Mouse (Mus musculus): Measurements from ENCODE around the gene Abhd12b.

Gene Abhd12b

GRCm38 (mm10) chr12:70111117-70111366, 42.9 kb upstream of the Abhd12b start:
- Histone ChIP-seq H3K27me3 (ENCODE audit: insufficient read depth, low read length) (peaks cover 84% of the 10 kb centered on the region), H3K9me3 (ENCODE audit: low read length) (no peaks in the 10 kb centered on the region), H3K4me3 (replicated peaks; ENCODE audit: low read length) (peak overlapping the region; percentile 90), H3K4me1 (replicated peaks; ENCODE audit: low read depth, low read length) (peaks cover 33% of the 10 kb centered on the region), H3K36me3 (ENCODE audit: insufficient read depth, low read length) (no peaks in the 10 kb centered on the region)
- TF ChIP-seq NANOG (IDR thresholded peaks at IDR 0.05; ENCODE audit: borderline replicate concordance, low read length) = no peak

- Histone ChIP-seq H3K9me3 (ENCODE audit: low read length) (no peaks in the 10 kb centered on the region), H3K4me3 (replicated peaks; ENCODE audit: low read length) (peak overlapping the region; percentile 90), H3K4me1 (replicated peaks; ENCODE audit: low read depth, low read length) (peaks cover 33% of the 10 kb centered on the region), H3K36me3 (ENCODE audit: insufficient read depth, low read length) (no peaks in the 10 kb centered on the region), H3K27me3 (ENCODE audit: insufficient read depth, low read length) (peaks cover 83% of the 10 kb centered on the region)
- no peak for TF ChIP-seq CTCF (conservative IDR thresholded peaks at IDR 0.05; ENCODE audit: low read length)
- TF ChIP-seq POU5F1 (IDR thresholded peaks at IDR 0.05; ENCODE audit: borderline replicate concordance, low read length) = no peak
- no peak for TF ChIP-seq NANOG (IDR thresholded peaks at IDR 0.05; ENCODE audit: borderline replicate concordance, low read length)
These were observed 42.4 kb upstream of the Abhd12b start for GRCm38 (mm10) chr12:70111367-70112089.

DNA sequence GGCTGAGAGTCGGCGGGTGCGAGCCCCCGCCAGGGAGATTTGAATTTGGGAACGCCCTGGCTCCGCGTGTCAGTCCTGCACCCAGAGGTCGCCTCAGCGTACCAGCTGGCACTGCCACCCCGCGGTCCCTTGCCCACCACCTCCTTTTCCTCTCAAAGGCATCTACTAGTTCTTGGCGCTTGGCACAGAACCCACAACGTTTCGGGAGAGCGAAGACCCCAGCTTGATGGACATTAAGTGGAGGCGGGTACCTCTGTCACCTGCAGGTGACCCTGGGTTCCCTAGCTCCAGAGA, 41.9 kb upstream of the Abhd12b start:
- no peaks in the 10 kb centered on the region for H3K9me3 ChIP-seq (ENCODE audit: low read length)
- TF ChIP-seq POU5F1 (IDR thresholded peaks at IDR 0.05; ENCODE audit: borderline replicate concordance, low read length) (no peak), CTCF (conservative IDR thresholded peaks at IDR 0.05; ENCODE audit: low read length) (no peak), NANOG (IDR thresholded peaks at IDR 0.05; ENCODE audit: borderline replicate concordance, low read length) (no peak)
- H3K4me3 ChIP-seq (replicated peaks; ENCODE audit: low read length) = peak overlapping the region; percentile 90
- H3K4me1 ChIP-seq (replicated peaks; ENCODE audit: low read depth, low read length) = peaks cover 33% of the 10 kb centered on the region
- H3K27me3 ChIP-seq (ENCODE audit: insufficient read depth, low read length) = peaks cover 87% of the 10 kb centered on the region
- no peaks in the 10 kb centered on the region for H3K36me3 ChIP-seq (ENCODE audit: insufficient read depth, low read length)

DNA sequence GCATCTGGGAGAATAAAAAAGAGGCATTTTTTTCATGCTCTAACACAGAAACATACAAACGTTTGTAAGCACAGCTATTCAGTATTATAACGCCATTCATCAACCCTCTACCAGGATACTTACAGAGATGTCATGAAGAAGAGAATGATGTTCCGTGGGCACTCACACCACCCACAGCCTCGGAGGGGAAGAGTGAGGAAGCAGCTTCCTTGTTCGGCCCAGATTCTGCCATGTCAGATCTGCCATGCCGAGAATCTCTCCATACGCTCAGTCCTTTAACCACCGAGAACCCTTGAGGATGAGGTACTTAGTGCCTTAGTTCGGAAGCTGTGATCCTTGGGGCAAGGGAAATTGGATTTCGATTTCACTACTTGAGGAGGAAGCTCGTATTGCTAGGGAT, 40.6 kb upstream of the Abhd12b start, which contains the start of gene Nin:
TSS of gene Nin (minus strand) at position 367 of the 400 bp plus-strand sequence.
- Histone ChIP-seq H3K27me3 (ENCODE audit: insufficient read depth, low read length) (peaks cover 85% of the 10 kb centered on the region), H3K36me3 (ENCODE audit: insufficient read depth, low read length) (no peaks in the 10 kb centered on the region), H3K9me3 (ENCODE audit: low read length) (no peaks in the 10 kb centered on the region), H3K4me1 (replicated peaks; ENCODE audit: low read depth, low read length) (peaks cover 33% of the 10 kb centered on the region), H3K4me3 (replicated peaks; ENCODE audit: low read length) (no peak within 1 kb of the TSS)
- TF ChIP-seq NANOG (IDR thresholded peaks at IDR 0.05; ENCODE audit: borderline replicate concordance, low read length) = no peak
- TF ChIP-seq CTCF (conservative IDR thresholded peaks at IDR 0.05; ENCODE audit: low read length) = no peak
- no peak for TF ChIP-seq POU5F1 (IDR thresholded peaks at IDR 0.05; ENCODE audit: borderline replicate concordance, low read length)

- Histone ChIP-seq H3K27me3 (ENCODE audit: insufficient read depth, low read length) (peaks cover 69% of the 10 kb centered on the region), H3K36me3 (ENCODE audit: insufficient read depth, low read length) (no peaks in the 10 kb centered on the region), H3K4me3 (replicated peaks; ENCODE audit: low read length) (no peak overlapping the region), H3K4me1 (replicated peaks; ENCODE audit: low read depth, low read length) (peaks cover 19% of the 10 kb centered on the region), H3K9me3 (ENCODE audit: low read length) (no peaks in the 10 kb centered on the region)
- TF ChIP-seq NANOG (IDR thresholded peaks at IDR 0.05; ENCODE audit: borderline replicate concordance, low read length) (no peak), POU5F1 (IDR thresholded peaks at IDR 0.05; ENCODE audit: borderline replicate concordance, low read length) (no peak), CTCF (conservative IDR thresholded peaks at IDR 0.05; ENCODE audit: low read length) (no peak)
These were observed 36.8 kb upstream of the Abhd12b start for GRCm38 (mm10) chr12:70117146-70117545.

DNA sequence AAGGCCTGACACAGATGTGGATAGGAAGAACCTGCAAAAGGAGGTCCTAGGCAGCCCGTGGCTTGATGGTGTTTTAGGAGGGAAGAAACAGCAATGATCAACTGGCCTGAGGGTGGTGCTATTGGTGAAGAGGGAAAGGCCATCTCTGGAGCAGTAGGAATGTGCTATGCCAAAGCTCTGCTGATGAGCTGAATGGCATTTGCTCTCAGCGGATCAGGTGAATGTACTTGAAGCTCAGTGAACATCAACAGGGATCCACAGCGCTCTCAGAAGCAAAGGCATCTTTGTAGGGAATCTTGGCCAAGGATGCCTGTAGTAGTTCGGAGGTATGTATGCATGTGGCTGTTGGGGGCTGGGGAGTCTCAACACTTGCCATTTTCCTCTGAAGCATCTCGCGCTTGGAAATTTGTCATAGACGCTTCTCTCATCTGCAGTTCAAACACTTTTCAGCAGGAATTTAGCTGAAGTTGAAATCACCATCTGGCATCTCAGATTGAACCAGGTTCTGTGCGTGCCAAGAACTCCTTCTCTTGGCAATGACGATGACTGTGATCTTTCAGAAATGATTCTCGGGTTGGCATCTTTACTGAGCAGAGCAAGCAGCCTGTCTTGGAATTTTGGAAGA, 35.1 kb upstream of the Abhd12b start:
- Histone ChIP-seq H3K36me3 (ENCODE audit: insufficient read depth, low read length) (no peaks in the 10 kb centered on the region), H3K4me1 (replicated peaks; ENCODE audit: low read depth, low read length) (peaks cover 2% of the 10 kb centered on the region; the same call in 1 of the 2 replicates), H3K4me3 (replicated peaks; ENCODE audit: low read length) (no peak overlapping the region), H3K27me3 (ENCODE audit: insufficient read depth, low read length) (peaks cover 54% of the 10 kb centered on the region), H3K9me3 (ENCODE audit: low read length) (no peaks in the 10 kb centered on the region)
- TF ChIP-seq CTCF (conservative IDR thresholded peaks at IDR 0.05; ENCODE audit: low read length) (no peak), NANOG (IDR thresholded peaks at IDR 0.05; ENCODE audit: borderline replicate concordance, low read length) (no peak), POU5F1 (IDR thresholded peaks at IDR 0.05; ENCODE audit: borderline replicate concordance, low read length) (no peak)

DNA sequence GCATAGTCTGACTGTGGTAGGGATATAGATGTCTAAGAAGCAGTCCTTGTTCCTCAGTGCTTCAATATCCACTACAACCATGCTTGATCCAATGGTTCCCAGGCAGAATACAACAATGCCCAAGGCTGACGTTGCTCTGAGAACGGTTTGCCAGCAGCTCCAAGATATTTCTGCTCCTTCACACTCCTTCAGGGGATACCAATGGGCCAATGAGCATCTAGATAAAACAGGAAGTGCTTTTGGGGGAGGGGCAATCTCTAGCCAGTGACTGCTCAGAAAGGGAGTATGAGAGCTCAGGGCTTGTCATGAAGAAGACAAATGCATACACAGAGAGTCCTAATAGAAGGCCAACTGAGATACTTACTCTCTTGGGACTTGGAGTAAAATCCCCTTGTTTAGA, 34.4 kb upstream of the Abhd12b start:
- no peak for TF ChIP-seq CTCF (conservative IDR thresholded peaks at IDR 0.05; ENCODE audit: low read length)
- no peak for TF ChIP-seq NANOG (IDR thresholded peaks at IDR 0.05; ENCODE audit: borderline replicate concordance, low read length)
- TF ChIP-seq POU5F1 (IDR thresholded peaks at IDR 0.05; ENCODE audit: borderline replicate concordance, low read length) = no peak
- H3K27me3 ChIP-seq (ENCODE audit: insufficient read depth, low read length) = peaks cover 49% of the 10 kb centered on the region
- H3K9me3 ChIP-seq (ENCODE audit: low read length) = no peaks in the 10 kb centered on the region
- H3K4me3 ChIP-seq (replicated peaks; ENCODE audit: low read length) = no peak overlapping the region
- no peaks in the 10 kb centered on the region for H3K36me3 ChIP-seq (ENCODE audit: insufficient read depth, low read length)
- H3K4me1 ChIP-seq (replicated peaks; ENCODE audit: low read depth, low read length) = no peaks in the 10 kb centered on the region

DNA sequence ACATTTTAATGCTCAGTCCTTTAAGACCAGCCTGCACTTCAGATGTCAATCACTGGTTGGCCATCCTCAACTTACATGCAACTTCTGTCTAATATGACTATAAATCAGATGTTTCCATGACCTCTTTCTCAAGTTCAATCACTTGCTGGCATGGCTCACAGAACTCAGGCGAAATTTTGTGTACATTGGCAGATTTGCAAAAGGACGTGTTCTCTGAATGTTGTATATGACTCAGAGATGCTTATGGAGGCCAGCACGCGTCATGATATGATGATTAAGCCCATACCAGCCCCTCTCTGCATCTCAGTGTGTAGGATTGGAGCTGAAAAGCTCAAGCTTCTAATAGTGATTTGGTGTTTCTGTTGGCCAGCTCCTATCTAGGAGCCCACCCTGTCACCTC, 27.3 kb upstream of the Abhd12b start:
- no peaks in the 10 kb centered on the region for H3K27me3 ChIP-seq (ENCODE audit: insufficient read depth, low read length)
- peaks cover 6% of the 10 kb centered on the region; the same call in 1 of the 2 replicates for H3K4me1 ChIP-seq (replicated peaks; ENCODE audit: low read depth, low read length)
- no peak overlapping the region for H3K4me3 ChIP-seq (replicated peaks; ENCODE audit: low read length)
- H3K9me3 ChIP-seq (ENCODE audit: low read length) = no peaks in the 10 kb centered on the region
- TF ChIP-seq NANOG (IDR thresholded peaks at IDR 0.05; ENCODE audit: borderline replicate concordance, low read length) (no peak), CTCF (conservative IDR thresholded peaks at IDR 0.05; ENCODE audit: low read length) (no peak), POU5F1 (IDR thresholded peaks at IDR 0.05; ENCODE audit: borderline replicate concordance, low read length) (no peak)
- H3K36me3 ChIP-seq (ENCODE audit: insufficient read depth, low read length) = no peaks in the 10 kb centered on the region

GRCm38 (mm10) chr12:70129105-70129504, 24.8 kb upstream of the Abhd12b start:
- Histone ChIP-seq H3K4me1 (replicated peaks; ENCODE audit: low read depth, low read length) (peaks cover 6% of the 10 kb centered on the region; the same call in 1 of the 2 replicates), H3K27me3 (ENCODE audit: insufficient read depth, low read length) (no peaks in the 10 kb centered on the region), H3K9me3 (ENCODE audit: low read length) (no peaks in the 10 kb centered on the region), H3K36me3 (ENCODE audit: insufficient read depth, low read length) (no peaks in the 10 kb centered on the region), H3K4me3 (replicated peaks; ENCODE audit: low read length) (no peak overlapping the region)
- TF ChIP-seq CTCF (conservative IDR thresholded peaks at IDR 0.05; ENCODE audit: low read length) = no peak
- TF ChIP-seq NANOG (IDR thresholded peaks at IDR 0.05; ENCODE audit: borderline replicate concordance, low read length) = no peak
- no peak for TF ChIP-seq POU5F1 (IDR thresholded peaks at IDR 0.05; ENCODE audit: borderline replicate concordance, low read length)
